Mouse (Mus musculus) G1E (cell line): ENCODE measurements around the gene Sept5. TPM values are rescaled to one million over a fixed set of nuclear protein-coding genes. Genes with fewer than 3 reads are reported as not detected.

Experiments
- ATAC-seq: 2 replicates; pipeline ENCODE4 v1.8.0; 2016; ENCODE audit warnings: mild to moderate bottlenecking; ENCODE audit not compliant: insufficient number of reproducible peaks, poor library complexity, low FRiP score, severe bottlenecking; ENCODE audit errors: extremely low read depth
- DNase-seq: peaks from one replicate; pipeline ENCODE4 v3.0.0; 2012; ENCODE audit warnings: low spot score
- H3K27me3 ChIP-seq: 2 replicates; pipeline ENCODE4 v1.6.1; 2012; ENCODE audit warnings: mild to moderate bottlenecking, low read length, inconsistent platforms; ENCODE audit not compliant: insufficient read depth
- H3K36me3 ChIP-seq: replicated peaks from 2 replicates; pipeline ENCODE3; 2012; ENCODE audit warnings: mild to moderate bottlenecking, inconsistent platforms
- H3K4me1 ChIP-seq: 2 replicates; pipeline ENCODE4 v1.6.1; 2012; ENCODE audit warnings: low read depth, low read length, inconsistent platforms, mixed read lengths; ENCODE audit not compliant: insufficient read depth
- H3K4me3 ChIP-seq: 2 replicates; pipeline ENCODE4 v1.5.1; 2012; ENCODE audit warnings: low read depth, mild to moderate bottlenecking, inconsistent platforms, low read length, moderate library complexity, mixed read lengths
- H3K9me3 ChIP-seq: replicated peaks from 2 replicates; pipeline ENCODE4 v1.6.1; 2012; ENCODE audit warnings: inconsistent platforms
- CTCF ChIP-seq: IDR thresholded peaks from 2 replicates; pipeline ENCODE4 v1.5.1; 2012; ENCODE audit warnings: low read depth, low read length, inconsistent platforms, mixed read lengths
- GATA1 ChIP-seq: IDR thresholded peaks from 2 replicates; pipeline ENCODE4 v1.6.1; 2012; ENCODE audit warnings: borderline replicate concordance, low read length, inconsistent platforms, mixed read lengths
- GATA2 ChIP-seq: IDR thresholded peaks from 2 replicates; pipeline ENCODE4 v1.6.1; 2012; ENCODE audit warnings: low read depth, low read length, inconsistent platforms, borderline replicate concordance
- POLR2AphosphoS5 ChIP-seq: IDR thresholded peaks from 2 replicates; pipeline ENCODE4 v1.6.1; 2012; ENCODE audit warnings: low read depth, low read length, inconsistent platforms; ENCODE audit not compliant: insufficient replicate concordance
- TAL1 ChIP-seq: conservative IDR thresholded peaks from 2 replicates; pipeline ENCODE4 v1.6.1; 2012; ENCODE audit warnings: low read depth, low read length, inconsistent platforms, mixed read lengths
- polyA plus RNA-seq: library from polyadenylated mRNA; stranded (reverse); fragments of >175 nt; gene quantifications from 2 replicates; pipeline ENCODE4 v1.2.3, GENCODE M21; 2012
- total RNA-seq, 2 experiments: library from RNA; stranded (forward) in 1 of 2; stranded (reverse) in 1 of 2; fragments of 200-1000 nt in 1 of 2; fragments of >200 nt in 1 of 2; fragmentation: Nextera tagmentation in 1 of 2; gene quantifications; 2 replicates each; pipeline ENCODE4 v1.2.3; 2014 to 2017

The Sept5 gene
- total and polyA plus RNA-seq, 3 experiments = 0.05 TPM; not detected in 2

DNA sequence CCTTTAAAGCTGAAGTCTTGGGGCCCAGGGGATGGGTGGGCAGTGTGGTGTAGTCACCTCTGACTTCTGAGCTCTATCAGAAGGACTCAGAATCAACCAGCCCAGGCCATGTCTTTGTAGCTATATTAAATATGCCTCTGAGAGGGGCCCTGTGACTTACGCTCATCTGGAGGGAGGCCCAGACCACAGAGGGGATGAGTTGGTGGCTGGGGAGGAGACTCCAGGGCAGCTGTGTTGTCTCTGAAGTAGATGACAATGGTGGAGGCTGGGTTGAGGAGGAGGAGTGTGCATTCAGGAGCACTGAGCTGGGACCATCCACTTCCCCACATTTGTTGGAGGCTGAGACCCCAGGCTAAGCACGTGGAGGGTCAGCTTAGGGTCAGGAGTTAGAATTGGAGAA is 11.5 kb downstream of the Sept5 start:
- DNase-seq (no peak), ATAC-seq (no peak)
- no peak for TF ChIP-seq TAL1
- Histone ChIP-seq H3K27me3 (peaks cover 64% of the 10 kb centered on the region), H3K4me1 (peaks cover 14% of the 10 kb centered on the region), H3K9me3 (peaks cover 18% of the 10 kb centered on the region), H3K36me3 (no peaks in the 10 kb centered on the region), H3K4me3 (no peak overlapping the region)

DNA sequence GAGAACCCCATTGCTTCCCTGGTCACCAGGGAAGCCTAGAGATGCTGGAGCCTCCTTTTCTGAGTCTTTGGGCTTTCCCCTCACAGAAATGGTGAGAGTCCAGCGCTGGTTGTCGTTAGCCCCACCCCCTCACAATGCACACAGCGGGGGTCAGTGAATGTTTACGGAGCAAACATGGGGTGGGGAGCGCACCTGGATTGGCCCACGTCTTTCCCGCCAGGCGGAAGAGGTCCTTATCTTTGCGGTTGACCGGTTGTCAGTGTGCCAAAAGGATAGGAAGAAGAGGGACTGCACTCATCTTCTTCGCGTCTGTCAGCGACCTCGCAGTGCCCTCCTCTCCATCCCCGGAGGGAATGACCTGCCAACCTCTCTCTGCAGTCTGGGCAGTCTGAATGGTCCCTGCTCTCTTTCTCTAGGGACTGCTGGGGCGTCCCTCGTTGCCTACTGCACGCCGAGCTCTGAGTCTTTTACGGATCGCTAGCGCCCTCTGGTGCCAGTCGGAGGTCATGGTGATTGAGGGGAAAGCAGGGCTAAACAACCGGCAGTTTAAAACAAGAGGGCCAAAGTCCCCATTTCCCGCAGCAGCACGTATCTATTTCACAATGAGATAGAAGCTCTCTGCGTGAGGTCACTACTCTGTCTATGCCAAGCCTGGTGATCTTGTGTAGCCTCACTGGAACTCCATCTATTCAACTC is 12.2 kb downstream of the Sept5 start:
- H3K9me3 ChIP-seq = peaks cover 14% of the 10 kb centered on the region
- H3K4me1 ChIP-seq = peaks cover 14% of the 10 kb centered on the region
- H3K27me3 ChIP-seq = peaks cover 65% of the 10 kb centered on the region
- H3K4me3 ChIP-seq = peak overlapping the region; percentile 52; the same call in 1 of the 2 replicates
- TF ChIP-seq POLR2AphosphoS5 (no peak), CTCF (peak; percentile 80)
- peak; percentile 74 for DNase-seq
- peak; percentile 40 for ATAC-seq
- H3K36me3 ChIP-seq = no peaks in the 10 kb centered on the region

DNA sequence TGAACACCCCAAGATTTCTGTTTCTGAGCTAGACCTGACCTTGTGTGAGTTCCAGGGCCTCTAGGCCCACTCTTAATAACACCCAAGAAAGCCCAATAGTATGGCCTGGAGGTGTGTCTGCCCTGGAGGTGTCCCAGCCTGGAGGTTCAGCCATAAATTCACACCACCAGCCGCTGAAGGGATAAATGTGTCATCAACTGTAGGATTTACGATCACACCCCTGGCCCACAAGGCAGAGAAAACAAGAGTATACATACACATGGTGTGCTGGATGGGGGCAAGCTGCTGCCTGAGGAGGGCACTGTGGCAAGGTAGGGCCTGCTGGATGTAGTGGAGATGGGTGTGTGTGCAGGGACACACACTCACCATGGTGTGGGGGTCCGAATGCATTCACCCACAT is 16.5 kb downstream of the Sept5 start:
- no peak overlapping the region for H3K4me3 ChIP-seq
- H3K9me3 ChIP-seq = no peaks in the 10 kb centered on the region
- no peak for TF ChIP-seq TAL1
- TF ChIP-seq CTCF = no peak
- TF ChIP-seq POLR2AphosphoS5 = no peak
- TF ChIP-seq GATA2 = no peak
- no peak for TF ChIP-seq GATA1
- peaks cover 12% of the 10 kb centered on the region for H3K4me1 ChIP-seq
- no peak for DNase-seq
- no peaks in the 10 kb centered on the region for H3K36me3 ChIP-seq
- peaks cover 73% of the 10 kb centered on the region for H3K27me3 ChIP-seq
- no peak for ATAC-seq

DNA sequence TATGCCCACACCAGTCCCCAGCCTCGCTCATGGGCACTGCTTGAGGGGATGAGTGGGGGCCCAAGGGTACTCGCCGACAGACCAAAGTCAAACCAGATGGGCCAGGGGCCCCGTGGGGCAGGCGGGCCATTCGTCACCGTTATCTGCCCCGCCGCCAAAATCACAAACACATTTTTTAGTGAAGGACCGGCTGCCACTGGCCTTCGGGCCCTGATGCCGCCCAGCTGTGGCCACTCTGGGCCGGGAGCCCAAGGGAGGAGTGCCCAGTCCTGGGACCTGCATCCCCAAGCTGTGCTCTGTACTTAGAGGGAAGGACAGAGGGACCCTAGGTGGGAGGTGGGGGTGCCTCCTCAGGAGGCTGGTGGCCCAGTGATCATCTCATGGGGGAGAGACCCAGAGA is 18.0 kb downstream of the Sept5 start:
- Histone ChIP-seq H3K27me3 (peaks cover 75% of the 10 kb centered on the region), H3K4me3 (no peak overlapping the region), H3K9me3 (no peaks in the 10 kb centered on the region), H3K4me1 (no peaks in the 10 kb centered on the region), H3K36me3 (no peaks in the 10 kb centered on the region)
- TF ChIP-seq GATA1 (no peak), POLR2AphosphoS5 (no peak), TAL1 (no peak), CTCF (no peak), GATA2 (no peak)
- ATAC-seq = no peak
- no peak for DNase-seq

DNA sequence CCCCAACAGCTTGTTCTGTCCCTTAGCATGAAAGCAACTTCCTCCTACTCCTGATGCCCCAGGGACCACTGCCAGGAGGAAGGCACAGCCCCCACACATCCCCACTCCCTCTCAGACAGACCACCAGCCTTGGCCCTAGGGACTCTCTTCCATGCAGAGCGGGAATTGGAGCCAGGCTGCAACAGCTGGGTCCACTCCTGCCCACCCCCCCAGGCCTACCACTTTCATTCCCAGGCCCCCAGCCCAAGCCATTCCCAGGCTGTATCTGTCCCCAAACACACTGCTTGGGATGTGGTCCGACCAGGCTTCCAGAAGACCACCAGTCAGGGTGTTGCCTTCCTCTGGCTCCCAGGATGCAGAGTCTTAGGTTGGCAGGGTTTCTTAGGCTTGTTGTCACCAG is 20.7 kb downstream of the Sept5 start:
- DNase-seq (no peak), ATAC-seq (no peak)
- peaks cover 70% of the 10 kb centered on the region for H3K27me3 ChIP-seq

DNA sequence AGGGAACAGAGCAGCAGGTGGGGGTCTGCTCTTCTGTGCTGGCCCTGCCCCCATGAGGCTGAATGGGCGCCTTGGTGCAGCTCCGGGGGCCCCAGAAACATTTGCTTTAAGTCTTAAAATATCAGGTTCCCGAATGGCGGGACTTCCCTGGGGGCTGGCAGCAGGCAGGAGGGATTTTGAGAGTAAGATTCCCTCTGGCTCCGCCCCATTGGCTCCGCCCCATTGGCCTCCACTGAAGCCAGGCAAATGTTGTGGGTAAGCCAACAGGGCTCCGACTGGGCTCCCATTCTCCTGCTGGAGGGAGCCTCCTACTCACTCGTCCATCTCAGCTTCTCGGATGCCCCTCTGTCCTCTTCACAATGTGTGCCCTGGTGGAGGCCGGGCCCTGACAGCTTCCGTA is 21.5 kb downstream of the Sept5 start:
- H3K4me3 ChIP-seq = no peak overlapping the region
- no peak for TF ChIP-seq CTCF
- no peak for TF ChIP-seq GATA1
- TF ChIP-seq TAL1 = no peak
- TF ChIP-seq POLR2AphosphoS5 = no peak
- no peak for TF ChIP-seq GATA2
- DNase-seq (no peak), ATAC-seq (no peak)
- no peaks in the 10 kb centered on the region for H3K4me1 ChIP-seq
- no peaks in the 10 kb centered on the region for H3K36me3 ChIP-seq
- no peaks in the 10 kb centered on the region for H3K9me3 ChIP-seq
- H3K27me3 ChIP-seq = peaks cover 67% of the 10 kb centered on the region

More for the DNA sequence above, 20.7 kb downstream of the Sept5 start:
- Histone ChIP-seq H3K9me3 (no peaks in the 10 kb centered on the region), H3K4me1 (no peaks in the 10 kb centered on the region), H3K36me3 (no peaks in the 10 kb centered on the region), H3K4me3 (no peak overlapping the region)
- TF ChIP-seq GATA1 = no peak
- no peak for TF ChIP-seq TAL1
- TF ChIP-seq POLR2AphosphoS5 = no peak
- TF ChIP-seq GATA2 = no peak
- TF ChIP-seq CTCF = no peak

DNA sequence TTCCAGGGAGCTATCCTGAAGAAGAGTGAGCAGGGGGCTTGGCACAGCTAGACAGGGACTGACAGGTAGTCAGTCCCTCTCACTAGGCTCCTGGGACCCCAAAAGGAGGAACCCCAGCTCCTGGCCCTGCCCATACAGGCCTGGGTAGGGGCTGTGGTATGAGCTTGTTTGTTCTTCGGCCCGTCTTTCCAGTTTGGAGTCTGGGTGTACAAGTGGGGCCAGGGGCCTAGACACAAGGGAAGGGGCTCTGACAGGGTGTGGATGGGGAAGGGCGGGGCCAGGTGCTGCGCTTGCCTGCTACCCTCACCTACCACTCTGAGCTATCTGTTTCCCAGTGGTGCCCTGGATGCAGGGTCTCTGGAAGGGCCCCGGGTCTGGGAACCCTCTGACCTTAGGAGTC is 24.0 kb downstream of the Sept5 start:
- Histone ChIP-seq H3K4me1 (no peaks in the 10 kb centered on the region), H3K27me3 (peaks cover 48% of the 10 kb centered on the region), H3K9me3 (no peaks in the 10 kb centered on the region), H3K36me3 (no peaks in the 10 kb centered on the region), H3K4me3 (no peak overlapping the region)
- ATAC-seq = no peak
- TF ChIP-seq CTCF (no peak), GATA2 (no peak), GATA1 (no peak), POLR2AphosphoS5 (no peak), TAL1 (no peak)
- DNase-seq = no peak
